Mouse (Mus musculus) brain, embryonic 14.5 days (tissue): Measurements from ENCODE around the gene Col8a2. TPM values are rescaled to one million over a fixed set of nuclear protein-coding genes. Genes with fewer than 3 reads are reported as not detected.
A peak's percentile ranks its signal among the peaks of the same experiment; 100 is the strongest.

Experiments used
- DNase-seq: peaks from one replicate; pipeline ENCODE4 v3.0.0-alpha.2; 2011; ENCODE audit warnings: low read depth
- CTCF ChIP-seq: fragments of 200-500 bp; IDR thresholded peaks from 2 replicates; pipeline ENCODE4 v1.5.1; 2012; ENCODE audit warnings: inconsistent platforms, mild to moderate bottlenecking, moderate library complexity, borderline replicate concordance; ENCODE audit not compliant: insufficient read depth, insufficient read length; ENCODE audit errors: extremely low read depth
- POLR2A ChIP-seq: fragments of 200-500 bp; IDR thresholded peaks from 2 replicates; pipeline ENCODE4 v1.6.1; 2012; ENCODE audit warnings: mild to moderate bottlenecking, inconsistent platforms, borderline replicate concordance; ENCODE audit not compliant: poor library complexity, insufficient read depth, insufficient read length, severe bottlenecking; ENCODE audit errors: extremely low read depth
- polyA plus RNA-seq: library from polyadenylated mRNA; depleted of rRNA; stranded (reverse); fragments of >200 nt; gene quantifications from 2 replicates; pipeline ENCODE4 v1.2.3, GENCODE M21; 2012

Gene Col8a2
- polyA plus RNA-seq, 1 experiment, result 6.4 TPM

GRCm38 (mm10) chr4:126315931-126316330, 29.3 kb downstream of the Col8a2 start:
- no peak for DNase-seq
- TF ChIP-seq CTCF (no peak), POLR2A (no peak)

- no peak for DNase-seq
- TF ChIP-seq POLR2A (no peak), CTCF (no peak)
Observed at GRCm38 (mm10) chr4:126316443-126317040, 29.9 kb downstream of the Col8a2 start.

GRCm38 (mm10) chr4:126319806-126320205, 33.2 kb downstream of the Col8a2 start:
- no peak for DNase-seq
- TF ChIP-seq CTCF, result no peak
- TF ChIP-seq POLR2A, result no peak

GRCm38 (mm10) chr4:126321111-126321853, 34.7 kb downstream of the Col8a2 start, which contains the start of gene Adprhl2:
Gene Adprhl2, minus strand, starts transcription at chr4:126321703.
- TF ChIP-seq POLR2A (peak; percentile 95), CTCF (peak; percentile 100)
- DNase-seq, result peak; percentile 99

GRCm38 (mm10) chr4:126321854-126322511, 35.4 kb downstream of the Col8a2 start:
- TF ChIP-seq CTCF (no peak), POLR2A (no peak)
- no peak for DNase-seq

- DNase-seq, result no peak
- TF ChIP-seq POLR2A (no peak), CTCF (no peak)
Observed at GRCm38 (mm10) chr4:126322646-126323045, 36.1 kb downstream of the Col8a2 start.

GRCm38 (mm10) chr4:126324861-126325260, 38.3 kb downstream of the Col8a2 start:
- DNase-seq, result peak; percentile 57
- no peak for TF ChIP-seq CTCF
- no peak for TF ChIP-seq POLR2A

GRCm38 (mm10) chr4:126325281-126325861, 38.8 kb downstream of the Col8a2 start, which contains the start of gene Tekt2:
Gene Tekt2, minus strand, starts transcription at chr4:126325688.
- TF ChIP-seq CTCF (no peak), POLR2A (no peak)

GRCm38 (mm10) chr4:126326036-126326435, 39.4 kb downstream of the Col8a2 start:
- DNase-seq, result no peak
- no peak; the same call in 1 of the 2 replicates for TF ChIP-seq CTCF
- no peak for TF ChIP-seq POLR2A

More at GRCm38 (mm10) chr4:126325281-126325861, 38.8 kb downstream of the Col8a2 start, which contains the start of gene Tekt2:
- peak; percentile 31 for DNase-seq

- TF ChIP-seq CTCF, result no peak
- TF ChIP-seq POLR2A, result no peak
Observed at GRCm38 (mm10) chr4:126330295-126330694, 43.7 kb downstream of the Col8a2 start.

GRCm38 (mm10) chr4:126331751-126332150, 45.2 kb downstream of the Col8a2 start:
- TF ChIP-seq POLR2A (no peak), CTCF (no peak)
- DNase-seq, result no peak

More at GRCm38 (mm10) chr4:126330295-126330694, 43.7 kb downstream of the Col8a2 start:
- no peak for DNase-seq
